Mouse (Mus musculus): ENCODE results near the gene Rsbn1.

The Rsbn1 gene

GRCm38 (mm10) chr3:103948666-103949065 lies 34.7 kb downstream of the Rsbn1 start:
- 95% methylated on average over 7 of the region's 7 CpGs for WGBS

DNA sequence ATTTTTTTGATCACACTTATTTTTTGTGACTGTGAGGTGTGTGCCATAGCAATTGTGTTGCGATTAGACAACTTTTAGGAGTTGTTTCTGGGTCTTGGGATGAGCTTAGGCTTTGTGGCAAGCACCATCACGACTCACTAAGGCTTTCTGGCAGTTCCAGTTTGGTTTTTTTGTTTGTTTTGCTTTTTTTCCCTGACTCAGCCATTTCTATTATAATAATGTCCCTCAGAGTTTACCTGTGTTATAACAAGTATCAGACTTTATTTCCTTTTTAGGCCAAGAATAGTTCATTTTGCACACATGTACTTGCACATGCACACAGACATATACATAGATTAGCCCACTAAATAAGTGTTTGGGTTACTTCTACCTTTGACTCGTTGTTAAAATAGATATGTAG lies 46.7 kb downstream of the Rsbn1 start:
- WGBS, result 85% methylated on average over 3 of the region's 3 CpGs

DNA sequence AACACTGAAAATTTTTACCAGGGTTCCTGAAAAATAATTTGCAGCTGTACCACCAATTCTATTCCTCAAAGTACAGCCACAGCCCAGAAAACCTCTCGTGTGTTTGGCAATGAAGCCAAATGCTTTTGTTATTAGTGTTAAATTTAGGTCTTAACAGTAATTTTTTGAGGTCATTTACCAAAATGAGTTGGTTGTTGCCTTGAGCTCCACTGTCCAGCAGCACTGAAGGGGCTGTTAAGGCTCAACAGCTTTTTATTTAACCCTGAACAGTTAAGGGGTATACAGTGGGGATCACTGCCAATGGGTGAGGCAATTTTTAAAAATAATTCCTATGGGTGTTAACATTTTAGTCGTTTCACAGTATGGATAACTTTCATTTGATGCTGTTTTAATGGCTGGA lies 53.3 kb downstream of the Rsbn1 start:
- 4% methylated on average over 2 of the region's 2 CpGs for WGBS

DNA sequence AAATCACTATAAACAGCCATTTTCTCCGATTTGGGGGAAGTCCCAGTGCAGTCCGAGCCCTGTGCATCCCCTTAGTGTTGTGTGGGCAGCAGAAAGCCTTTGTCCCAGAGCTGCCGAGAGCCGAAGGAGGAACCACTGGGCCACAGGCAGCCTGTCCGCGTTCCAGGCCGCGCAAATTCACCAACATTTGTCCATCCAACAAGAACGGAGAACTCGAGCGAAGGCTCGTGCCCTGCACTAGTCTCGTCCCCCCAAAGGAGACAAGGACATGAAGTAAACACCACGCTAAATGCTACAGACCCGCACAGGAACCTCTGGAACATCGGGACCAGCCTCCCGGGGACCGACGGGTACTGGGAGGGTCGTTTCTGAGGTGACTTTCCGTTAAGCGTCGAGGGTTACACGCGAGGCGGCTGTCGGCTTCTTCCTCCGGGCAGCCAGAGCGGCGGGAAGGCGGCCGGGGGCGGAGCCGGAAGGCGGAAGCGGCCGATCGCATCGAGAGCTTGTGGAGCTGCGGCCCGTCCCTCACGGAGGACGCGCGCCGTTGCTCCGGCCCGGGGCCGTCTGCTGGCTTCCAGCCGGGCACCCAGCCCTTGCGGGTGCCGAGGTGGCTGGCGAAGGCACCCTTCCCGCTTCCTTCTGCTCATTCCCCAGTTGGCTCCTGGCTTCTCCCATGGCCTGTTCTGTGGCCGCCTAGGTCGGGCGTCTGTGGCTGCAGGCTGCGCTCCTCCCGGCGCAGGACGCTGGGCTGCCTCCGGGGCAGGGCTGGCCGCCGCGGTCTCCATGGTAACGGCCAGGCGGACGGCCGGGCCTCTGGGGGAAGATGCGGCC lies 54.2 kb downstream of the Rsbn1 start, which contains the start of gene Phtf1:
Gene Phtf1, plus strand, starts transcription at position 250 of the 831 bp plus-strand sequence.
- WGBS, result under 1% methylated on average over 69 of the region's 70 CpGs

- WGBS, result under 1% methylated on average over 24 of the region's 24 CpGs
Measured at GRCm38 (mm10) chr3:103968701-103969100, 54.8 kb downstream of the Rsbn1 start.

DNA sequence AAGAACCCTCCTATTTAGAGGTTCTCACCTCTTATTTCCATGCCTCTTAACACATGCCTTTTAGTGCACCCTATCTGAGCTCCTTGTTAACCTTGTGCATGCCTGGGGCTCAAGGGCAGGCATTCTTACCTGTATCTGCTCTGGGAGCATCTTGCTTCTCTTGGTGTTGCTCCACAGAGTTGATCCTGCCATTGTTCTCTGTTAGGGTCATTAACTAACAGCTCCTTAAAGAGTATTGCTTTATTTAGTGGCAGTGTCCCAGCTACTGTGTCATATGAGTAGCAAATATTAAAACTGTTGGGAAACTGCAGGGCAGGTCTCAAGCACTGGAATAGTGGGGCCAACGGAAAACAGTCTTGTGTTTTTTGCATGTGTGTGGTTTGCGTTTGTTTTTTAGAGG lies 57.2 kb downstream of the Rsbn1 start:
- WGBS, result 96% methylated on average over 2 of the region's 2 CpGs

GRCm38 (mm10) chr3:103984556-103984955 lies 70.6 kb downstream of the Rsbn1 start:
- WGBS, result 50% methylated on average over 4 of the region's 4 CpGs

DNA sequence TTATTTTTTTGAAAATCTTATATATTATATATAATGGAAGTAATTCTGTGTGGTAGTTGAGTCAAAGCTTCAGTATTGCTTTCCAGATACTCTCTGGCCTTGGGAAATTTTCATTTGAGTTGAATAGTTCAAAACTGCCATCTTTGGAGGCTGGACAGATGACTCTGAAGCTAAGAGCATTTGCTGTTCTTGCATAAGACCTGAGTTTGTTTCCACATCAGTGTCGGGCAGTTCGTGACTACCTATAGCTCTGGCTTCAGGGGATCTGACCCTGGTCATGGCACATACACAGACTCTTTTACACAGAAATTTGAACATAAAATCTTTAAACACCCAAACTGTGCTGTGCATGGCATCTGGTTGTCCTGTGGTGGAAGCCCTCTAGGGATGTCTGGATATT lies 71.3 kb downstream of the Rsbn1 start:
- WGBS, result 98% methylated on average over 2 of the region's 2 CpGs

GRCm38 (mm10) chr3:103987831-103988432 lies 74.0 kb downstream of the Rsbn1 start:
- WGBS, result 38% methylated on average over 5 of the region's 5 CpGs

GRCm38 (mm10) chr3:103989352-103989751 lies 75.4 kb downstream of the Rsbn1 start:
- WGBS, result 94% methylated on average over 4 of the region's 4 CpGs

- WGBS, result 95% methylated on average over 3 of the region's 3 CpGs
Measured at GRCm38 (mm10) chr3:103991271-103991670, 77.4 kb downstream of the Rsbn1 start.

DNA sequence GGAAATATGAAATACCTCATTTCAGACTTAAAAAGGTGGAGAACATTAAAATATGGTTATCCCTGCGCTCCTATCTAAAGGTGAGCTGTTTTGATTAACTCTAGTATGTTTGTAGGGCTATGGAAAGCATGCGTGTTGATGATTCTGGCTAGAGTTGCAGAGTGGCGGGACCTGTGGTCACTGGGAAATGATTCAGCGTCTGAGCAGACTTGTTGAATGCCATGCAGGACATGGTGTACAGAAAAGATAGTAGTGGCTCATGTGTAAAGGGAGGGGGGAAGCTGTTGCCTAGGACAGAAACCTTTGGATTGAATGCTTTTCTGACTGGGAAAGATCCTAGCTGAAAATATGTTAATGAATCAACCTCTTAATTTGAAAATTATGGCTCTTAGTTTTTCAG lies 84.8 kb downstream of the Rsbn1 start:
- WGBS, result 95% methylated on average over 4 of the region's 4 CpGs

- WGBS, result 36% methylated on average over 8 of the region's 8 CpGs
Measured at GRCm38 (mm10) chr3:104006896-104007466, 93.1 kb downstream of the Rsbn1 start.

DNA sequence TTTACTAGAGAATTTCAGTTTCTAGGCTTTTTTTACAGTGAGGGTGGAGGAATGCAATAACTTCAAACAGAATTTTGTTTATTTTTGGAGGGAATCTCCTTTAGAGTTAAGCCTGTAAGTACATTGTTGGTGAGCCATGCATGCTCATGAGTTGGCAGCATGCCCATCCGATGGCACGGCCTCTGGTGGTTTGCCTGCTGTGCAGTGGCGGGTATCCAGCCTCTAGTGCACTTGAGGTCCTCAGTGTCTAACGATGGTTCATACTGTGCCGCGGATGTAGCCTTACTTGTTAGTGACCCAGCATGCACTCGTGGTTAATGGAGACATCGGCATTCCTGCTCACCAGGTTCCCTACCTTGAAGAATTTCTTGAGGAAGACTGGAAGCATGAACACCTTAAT lies 93.6 kb downstream of the Rsbn1 start:
- 20% methylated on average over 8 of the region's 8 CpGs for WGBS

DNA sequence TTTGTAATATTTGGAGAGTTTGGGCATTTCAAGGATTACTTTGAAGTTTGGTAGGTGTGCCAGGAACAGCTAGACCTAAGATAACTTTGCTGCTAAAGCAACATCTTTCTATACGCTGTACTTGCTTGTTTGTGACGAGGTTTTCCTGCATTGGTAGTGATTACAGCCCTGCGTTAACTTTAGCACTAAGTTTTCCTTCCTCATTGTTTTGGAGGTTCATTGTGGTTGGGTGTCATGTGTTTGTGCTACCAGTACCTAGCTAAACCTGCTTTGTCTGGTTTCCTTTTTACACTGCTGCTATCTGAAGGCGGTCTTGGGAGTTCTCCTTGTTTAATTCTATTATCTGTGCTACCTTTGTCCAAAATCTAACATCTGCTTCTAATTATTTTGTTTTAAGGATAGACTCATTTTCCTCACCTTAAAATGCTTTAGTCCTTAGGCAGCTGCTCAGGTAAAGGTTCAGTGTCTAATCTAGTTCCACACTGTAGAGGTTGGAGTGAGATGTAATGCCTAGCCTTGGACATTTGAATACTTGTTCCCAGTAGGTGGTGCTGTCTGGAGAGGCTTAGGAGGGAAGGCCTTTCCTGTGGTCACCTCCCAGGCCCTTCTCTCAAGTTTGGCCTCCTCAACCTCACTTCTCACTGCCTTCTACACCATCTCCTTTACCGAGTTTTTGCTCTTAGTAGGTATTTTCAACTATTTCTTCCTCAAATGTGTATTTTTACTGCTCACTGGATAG lies 96.2 kb downstream of the Rsbn1 start:
- 88% methylated on average over 5 of the region's 5 CpGs for WGBS

DNA sequence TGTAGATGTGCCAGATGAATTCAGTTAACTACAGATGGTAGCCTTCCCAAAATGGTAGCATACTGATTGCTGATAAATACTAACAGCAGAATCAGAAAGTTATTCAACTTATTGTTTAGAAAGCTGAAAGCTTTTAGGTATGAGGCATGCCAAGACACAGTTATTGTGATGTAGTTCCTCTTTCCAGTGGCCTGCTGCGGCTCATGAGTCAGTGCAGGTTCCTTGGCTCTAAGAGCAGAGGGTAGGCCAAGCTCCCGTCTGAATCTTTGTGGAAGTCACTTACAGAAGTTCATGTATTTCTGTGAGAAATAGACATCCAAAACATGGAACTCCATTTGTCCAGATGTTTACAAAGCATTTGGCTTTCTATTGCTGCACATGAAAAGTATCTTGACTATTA lies 98.1 kb downstream of the Rsbn1 start:
- 60% methylated on average over 2 of the region's 2 CpGs for WGBS

Data from cerebral cortex, adult 2 months (tissue).